Mouse (Mus musculus): Measurements from ENCODE around the gene Vgf. TPM values are rescaled to one million over a fixed set of nuclear protein-coding genes. Genes with fewer than 3 reads are reported as not detected.

Gene Vgf
- not detected for polyA plus RNA-seq (2015; fragmentation: Illumina TruSeq; extraction: RNeasy Lipid Tissue Mini Kit (QIAGEN cat#74804); ENCODE audit: insufficient read depth, low read depth, low replicate concordance)

GRCm38 (mm10) chr5:137026092-137026491 lies at the start of gene Vgf:
Gene Vgf (plus strand): TSS chr5:137026392.

GRCm38 (mm10) chr5:136986695-136987137 lies 39.5 kb upstream of the Vgf start, which contains the start of gene Plod3:
Gene Plod3 (plus strand): TSS chr5:136987019.

GRCm38 (mm10) chr5:136987934-136988271 lies 38.3 kb upstream of the Vgf start, which contains the start of gene Znhit1:
Gene Znhit1 (minus strand): TSS chr5:136988021.

DNA sequence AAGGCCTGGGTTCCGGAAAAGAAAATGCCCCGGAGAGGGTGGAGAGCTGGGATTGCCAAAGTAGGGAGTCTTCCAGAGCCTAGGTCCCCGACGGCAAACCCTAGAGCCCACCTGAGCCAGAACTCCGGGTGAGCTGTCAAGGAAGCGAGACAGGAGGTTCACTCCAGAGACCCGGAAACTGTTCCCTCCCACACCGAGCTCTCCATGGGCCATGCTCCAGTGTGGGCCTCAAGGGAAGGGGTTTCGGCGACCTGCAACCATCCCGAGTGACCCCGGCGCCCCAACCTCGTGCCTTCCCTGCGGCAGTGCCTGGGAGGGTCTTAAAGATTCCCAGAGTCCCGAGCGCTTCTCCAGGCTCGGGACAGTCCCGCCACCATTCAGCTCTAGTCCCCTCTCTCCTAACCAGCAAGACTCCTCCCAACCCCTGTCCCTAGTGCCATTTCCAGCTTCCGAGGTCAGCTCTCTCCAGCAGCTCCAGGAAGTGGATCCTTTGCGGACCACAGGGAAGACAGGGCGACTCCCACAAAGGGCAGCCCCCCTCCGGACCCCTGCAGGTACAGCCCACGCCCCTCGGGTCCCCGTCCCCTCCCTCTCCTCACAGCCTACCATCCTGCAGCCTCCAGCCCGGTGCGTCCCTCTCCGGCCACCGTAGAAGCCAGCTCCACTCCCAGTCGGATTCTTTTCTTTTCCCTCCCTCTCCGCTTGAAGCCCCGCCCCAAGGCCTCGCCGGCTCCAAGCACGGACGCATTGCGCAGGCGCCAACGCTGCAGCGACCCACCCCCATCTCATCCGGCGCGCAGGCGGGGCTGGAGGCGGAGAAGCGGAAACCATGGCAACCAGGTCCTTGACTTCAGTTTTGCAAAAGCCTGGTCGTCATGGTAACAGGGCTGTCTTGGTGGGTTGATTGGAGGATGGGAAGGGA lies 19.5 kb downstream of the Vgf start, which contains the start of gene Ap1s1:
Ap1s1 (minus strand) TSS at position 734 of the 922 bp plus-strand sequence.

GRCm38 (mm10) chr5:137072079-137072960 lies 46.1 kb downstream of the Vgf start, which contains the start of gene Serpine1:
Gene Serpine1 (minus strand): TSS chr5:137072268.

Other genes starting within 250 kb of the Vgf start
- gene Col26a1, start 143.2 kb upstream of the Vgf start, polyA plus RNA-seq (2015; fragmentation: Illumina TruSeq; extraction: RNeasy Lipid Tissue Mini Kit (QIAGEN cat#74804); ENCODE audit: insufficient read depth, low read depth, low replicate concordance), result not detected
- 3.5 TPM for gene Ift22, start 118.2 kb upstream of the Vgf start, polyA plus RNA-seq (2015; fragmentation: Illumina TruSeq; extraction: RNeasy Lipid Tissue Mini Kit (QIAGEN cat#74804); ENCODE audit: insufficient read depth, low read depth, low replicate concordance)
- gene Fis1, start 73.1 kb upstream of the Vgf start, polyA plus RNA-seq (2015; fragmentation: Illumina TruSeq; extraction: RNeasy Lipid Tissue Mini Kit (QIAGEN cat#74804); ENCODE audit: insufficient read depth, low read depth, low replicate concordance), result 33.6 TPM
- 14.4 TPM for gene Cldn15, start 59.8 kb upstream of the Vgf start, polyA plus RNA-seq (2015; fragmentation: Illumina TruSeq; extraction: RNeasy Lipid Tissue Mini Kit (QIAGEN cat#74804); ENCODE audit: insufficient read depth, low read depth, low replicate concordance)
- 17.5 TPM for gene Plod3, start 39.4 kb upstream of the Vgf start, polyA plus RNA-seq (2015; fragmentation: Illumina TruSeq; extraction: RNeasy Lipid Tissue Mini Kit (QIAGEN cat#74804); ENCODE audit: insufficient read depth, low read depth, low replicate concordance)
- 18.3 TPM for gene Znhit1, start 38.4 kb upstream of the Vgf start, polyA plus RNA-seq (2015; fragmentation: Illumina TruSeq; extraction: RNeasy Lipid Tissue Mini Kit (QIAGEN cat#74804); ENCODE audit: insufficient read depth, low read depth, low replicate concordance)
- gene Ap1s1, start 19.7 kb downstream of the Vgf start, polyA plus RNA-seq (2015; fragmentation: Illumina TruSeq; extraction: RNeasy Lipid Tissue Mini Kit (QIAGEN cat#74804); ENCODE audit: insufficient read depth, low read depth, low replicate concordance), result 15.1 TPM
- 2.3 TPM for gene Serpine1, start 45.9 kb downstream of the Vgf start, polyA plus RNA-seq (2015; fragmentation: Illumina TruSeq; extraction: RNeasy Lipid Tissue Mini Kit (QIAGEN cat#74804); ENCODE audit: insufficient read depth, low read depth, low replicate concordance)
- gene Trim56, start 89.8 kb downstream of the Vgf start, polyA plus RNA-seq (2015; fragmentation: Illumina TruSeq; extraction: RNeasy Lipid Tissue Mini Kit (QIAGEN cat#74804); ENCODE audit: insufficient read depth, low read depth, low replicate concordance), result 5.6 TPM
- not detected for gene Muc3, start 122.9 kb downstream of the Vgf start, polyA plus RNA-seq (2015; fragmentation: Illumina TruSeq; extraction: RNeasy Lipid Tissue Mini Kit (QIAGEN cat#74804); ENCODE audit: insufficient read depth, low read depth, low replicate concordance)
- gene Muc3a, start 186.0 kb downstream of the Vgf start, polyA plus RNA-seq (2015; fragmentation: Illumina TruSeq; extraction: RNeasy Lipid Tissue Mini Kit (QIAGEN cat#74804); ENCODE audit: insufficient read depth, low read depth, low replicate concordance), result not detected